Mouse (Mus musculus): ENCODE results near the gene 4930451I11Rik. TPM values are rescaled to one million over a fixed set of nuclear protein-coding genes. Genes with fewer than 3 reads are reported as not detected.

Gene 4930451I11Rik
- polyA plus RNA-seq, 1 experiment: not detected

GRCm38 (mm10) chr7:126791851-126792720 is 39.4 kb downstream of the 4930451I11Rik start, which contains the start of gene Ppp4c:
Gene Ppp4c, minus strand, starts transcription at chr7:126792496.
- TF ChIP-seq POLR2A (IDR thresholded peaks at IDR 0.05; ENCODE audit: borderline replicate concordance, extremely low read depth, insufficient read depth, insufficient read length, poor library complexity, severe bottlenecking) (peak; percentile 64), CTCF (IDR thresholded peaks at IDR 0.05; ENCODE audit: borderline replicate concordance, extremely low read depth, insufficient read depth, insufficient read length) (no peak)
- peak; percentile 99 for DNase-seq (ENCODE audit: low read depth)

- DNase-seq (ENCODE audit: low read depth): no peak
- TF ChIP-seq POLR2A (IDR thresholded peaks at IDR 0.05; ENCODE audit: borderline replicate concordance, extremely low read depth, insufficient read depth, insufficient read length, poor library complexity, severe bottlenecking) (no peak), CTCF (IDR thresholded peaks at IDR 0.05; ENCODE audit: borderline replicate concordance, extremely low read depth, insufficient read depth, insufficient read length) (no peak)
Observed at GRCm38 (mm10) chr7:126789141-126789540, 42.3 kb downstream of the 4930451I11Rik start.

GRCm38 (mm10) chr7:126786142-126786541 is 45.3 kb downstream of the 4930451I11Rik start:
- no peak for DNase-seq (ENCODE audit: low read depth)
- no peak for TF ChIP-seq POLR2A (IDR thresholded peaks at IDR 0.05; ENCODE audit: borderline replicate concordance, extremely low read depth, insufficient read depth, insufficient read length, poor library complexity, severe bottlenecking)
- TF ChIP-seq CTCF (IDR thresholded peaks at IDR 0.05; ENCODE audit: borderline replicate concordance, extremely low read depth, insufficient read depth, insufficient read length): no peak

GRCm38 (mm10) chr7:126785056-126785455 is 46.4 kb downstream of the 4930451I11Rik start:
- DNase-seq (ENCODE audit: low read depth): no peak
- TF ChIP-seq CTCF (IDR thresholded peaks at IDR 0.05; ENCODE audit: borderline replicate concordance, extremely low read depth, insufficient read depth, insufficient read length): no peak
- TF ChIP-seq POLR2A (IDR thresholded peaks at IDR 0.05; ENCODE audit: borderline replicate concordance, extremely low read depth, insufficient read depth, insufficient read length, poor library complexity, severe bottlenecking): no peak

GRCm38 (mm10) chr7:126784469-126784868 is 47.0 kb downstream of the 4930451I11Rik start:
- DNase-seq (ENCODE audit: low read depth): no peak
- TF ChIP-seq CTCF (IDR thresholded peaks at IDR 0.05; ENCODE audit: borderline replicate concordance, extremely low read depth, insufficient read depth, insufficient read length): no peak
- TF ChIP-seq POLR2A (IDR thresholded peaks at IDR 0.05; ENCODE audit: borderline replicate concordance, extremely low read depth, insufficient read depth, insufficient read length, poor library complexity, severe bottlenecking): no peak

- TF ChIP-seq POLR2A (IDR thresholded peaks at IDR 0.05; ENCODE audit: borderline replicate concordance, extremely low read depth, insufficient read depth, insufficient read length, poor library complexity, severe bottlenecking) (no peak), CTCF (IDR thresholded peaks at IDR 0.05; ENCODE audit: borderline replicate concordance, extremely low read depth, insufficient read depth, insufficient read length) (no peak)
- DNase-seq (ENCODE audit: low read depth): no peak
Observed at GRCm38 (mm10) chr7:126782693-126783092, 48.7 kb downstream of the 4930451I11Rik start.

- no peak for TF ChIP-seq CTCF (IDR thresholded peaks at IDR 0.05; ENCODE audit: borderline replicate concordance, extremely low read depth, insufficient read depth, insufficient read length)
- TF ChIP-seq POLR2A (IDR thresholded peaks at IDR 0.05; ENCODE audit: borderline replicate concordance, extremely low read depth, insufficient read depth, insufficient read length, poor library complexity, severe bottlenecking): no peak
Observed at GRCm38 (mm10) chr7:126781661-126782370, 49.6 kb downstream of the 4930451I11Rik start.

GRCm38 (mm10) chr7:126780971-126781635 is 50.3 kb downstream of the 4930451I11Rik start, which contains the start of gene Tbx6:
Gene Tbx6, plus strand, starts transcription at chr7:126781483.
- DNase-seq (ENCODE audit: low read depth): no peak
- TF ChIP-seq CTCF (IDR thresholded peaks at IDR 0.05; ENCODE audit: borderline replicate concordance, extremely low read depth, insufficient read depth, insufficient read length) (no peak), POLR2A (IDR thresholded peaks at IDR 0.05; ENCODE audit: borderline replicate concordance, extremely low read depth, insufficient read depth, insufficient read length, poor library complexity, severe bottlenecking) (no peak)

More at GRCm38 (mm10) chr7:126781661-126782370, 49.6 kb downstream of the 4930451I11Rik start:
- DNase-seq (ENCODE audit: low read depth): no peak

Other genes starting within 250 kb of the 4930451I11Rik start
- gene Apobr, start 246.7 kb downstream of the 4930451I11Rik start, polyA plus RNA-seq (2012; rRNA removed): 0.38 and 0.81 TPM in 2 replicates
- 45.5 and 64.3 TPM in 2 replicates for gene Cln3, start 245.8 kb downstream of the 4930451I11Rik start, polyA plus RNA-seq (2012; rRNA removed)
- not detected in 2 replicates for gene Il27, start 236.7 kb downstream of the 4930451I11Rik start, polyA plus RNA-seq (2012; rRNA removed)
- gene Nupr1, start 200.8 kb downstream of the 4930451I11Rik start, polyA plus RNA-seq (2012; rRNA removed): 2.7 and 3.9 TPM in 2 replicates
- 61.5 and 70.4 TPM in 2 replicates for gene Sgf29, start 182.3 kb downstream of the 4930451I11Rik start, polyA plus RNA-seq (2012; rRNA removed)
- gene Sult1a1, start 155.2 kb downstream of the 4930451I11Rik start, polyA plus RNA-seq (2012; rRNA removed): 1.5 and 1.6 TPM in 2 replicates
- gene Bola2, start 136.2 kb downstream of the 4930451I11Rik start, polyA plus RNA-seq (2012; rRNA removed): 39.8 and 55.6 TPM in 2 replicates
- gene Slx1b, start 135.9 kb downstream of the 4930451I11Rik start, polyA plus RNA-seq (2012; rRNA removed): 42.9 and 64.6 TPM in 2 replicates
- gene Coro1a, start 123.9 kb downstream of the 4930451I11Rik start, polyA plus RNA-seq (2012; rRNA removed): 93.3 and 122 TPM in 2 replicates
- gene Mapk3, start 72.0 kb downstream of the 4930451I11Rik start, polyA plus RNA-seq (2012; rRNA removed): 224 and 233 TPM in 2 replicates
- 9.2 and 14.6 TPM in 2 replicates for gene Gdpd3, start 65.3 kb downstream of the 4930451I11Rik start, polyA plus RNA-seq (2012; rRNA removed)
- 181 and 258 TPM in 2 replicates for gene Ypel3, start 54.7 kb downstream of the 4930451I11Rik start, polyA plus RNA-seq (2012; rRNA removed)
- gene Tbx6, start 50.2 kb downstream of the 4930451I11Rik start, polyA plus RNA-seq (2012; rRNA removed): 1.6 and 2.3 TPM in 2 replicates
- gene Ppp4c, start 39.1 kb downstream of the 4930451I11Rik start, polyA plus RNA-seq (2012; rRNA removed): 219 and 232 TPM in 2 replicates
- 199 and 224 TPM in 2 replicates for gene Fam57b, start 34.0 kb downstream of the 4930451I11Rik start, polyA plus RNA-seq (2012; rRNA removed)
- gene Doc2a, start 15.8 kb upstream of the 4930451I11Rik start, polyA plus RNA-seq (2012; rRNA removed): 11.8 and 13.2 TPM in 2 replicates
- gene Hirip3, start 30.3 kb upstream of the 4930451I11Rik start, polyA plus RNA-seq (2012; rRNA removed): 48.6 and 65.1 TPM in 2 replicates
- gene Ino80e, start 30.7 kb upstream of the 4930451I11Rik start, polyA plus RNA-seq (2012; rRNA removed): 86.9 and 99.3 TPM in 2 replicates
- gene Taok2, start 53.1 kb upstream of the 4930451I11Rik start, polyA plus RNA-seq (2012; rRNA removed): 101 and 131 TPM in 2 replicates
- 28.3 and 36.8 TPM in 2 replicates for gene Tmem219, start 91.3 kb upstream of the 4930451I11Rik start, polyA plus RNA-seq (2012; rRNA removed)
- 91.1 and 108 TPM in 2 replicates for gene Kctd13, start 97.2 kb upstream of the 4930451I11Rik start, polyA plus RNA-seq (2012; rRNA removed)
- 21.0 and 21.2 TPM in 2 replicates for gene Asphd1, start 117.9 kb upstream of the 4930451I11Rik start, polyA plus RNA-seq (2012; rRNA removed)
- 84.2 and 129 TPM in 2 replicates for gene Sez6l2, start 118.9 kb upstream of the 4930451I11Rik start, polyA plus RNA-seq (2012; rRNA removed)
- 153 and 166 TPM in 2 replicates for gene Cdipt, start 144.3 kb upstream of the 4930451I11Rik start, polyA plus RNA-seq (2012; rRNA removed)
- 0.59 and 1.0 TPM in 2 replicates for gene Cdiptos, start 144.5 kb upstream of the 4930451I11Rik start, polyA plus RNA-seq (2012; rRNA removed)
- gene Mvp, start 183.0 kb upstream of the 4930451I11Rik start, polyA plus RNA-seq (2012; rRNA removed): 3.5 and 4.3 TPM in 2 replicates
- 1.0 and 1.2 TPM in 2 replicates for gene Pagr1b, start 184.8 kb upstream of the 4930451I11Rik start, polyA plus RNA-seq (2012; rRNA removed)
- 13.0 and 24.4 TPM in 2 replicates for gene Pagr1a, start 185.7 kb upstream of the 4930451I11Rik start, polyA plus RNA-seq (2012; rRNA removed)
- gene Gm42742, start 189.5 kb upstream of the 4930451I11Rik start, polyA plus RNA-seq (2012; rRNA removed): 77.9 and 87.6 TPM in 2 replicates
- gene Prrt2, start 189.6 kb upstream of the 4930451I11Rik start, polyA plus RNA-seq (2012; rRNA removed): 71.4 and 81.2 TPM in 2 replicates
- 350 and 352 TPM in 2 replicates for gene Maz, start 195.4 kb upstream of the 4930451I11Rik start, polyA plus RNA-seq (2012; rRNA removed)
- gene Kif22, start 210.8 kb upstream of the 4930451I11Rik start, polyA plus RNA-seq (2012; rRNA removed): 25.5 and 42.0 TPM in 2 replicates

All from brain, embryonic 14.5 days (tissue).